ENCODE assay signal across 28 mouse cellular contexts in genomic region chr10:82670205-82670604, GRCm38 (mm10). TPM values are rescaled to one million over a fixed set of nuclear protein-coding genes. Genes with fewer than 3 reads are reported as not detected.
DNase-seq lines count a peak whose midpoint lies in the region; ATAC-seq and TF ChIP-seq lines count a peak whose summit lies in the region.
"Had no signal": no experiment of that assay in that cellular context is flagged by ENCODE, and none has a peak within 500 bp of the region (broad histone marks: within the 10 kb centered on the region; RNA-seq: fewer than 3 reads in every experiment).

No protein-coding gene starts in this region.

- DNase-seq in A20 (ENCODE audit: low read depth, low spot score) = peak; percentile 22
- DNase-seq in retina, embryonic 14.5 days (ENCODE audit: low spot score) = no peak
- no peak for DNase-seq in thymus, postnatal 36 days
- DNase-seq: adrenal gland, postnatal 14 days; B cell, adult 2 months; cerebellum, adult 11-12 months; cerebellum, adult 8-10 months; cerebellum, postnatal 10 days; cerebellum, postnatal 36 days; gastrocnemius, postnatal 10 days; gastrocnemius, postnatal 36 days; heart, adult 18-20 months; heart, postnatal 10 days; heart, postnatal 4 days had no signal

- H3K4me3 ChIP-seq in intestine, postnatal 0 days (ENCODE audit: low read depth, low read length) = no peak overlapping the region
- H3K4me3 ChIP-seq: forebrain, embryonic 10.5 days; forebrain, embryonic 13.5 days; heart, embryonic 12.5 days; heart, embryonic 15.5 days had no signal

- 0 out of 2 replicates have a peak, but pooled peaks cover 4% of the 10 kb centered on the region for H3K27me3 ChIP-seq in intestine, postnatal 0 days (replicated peaks; ENCODE audit: control insufficient read depth, insufficient read depth, low read length)
- H3K27me3 ChIP-seq: CH12.LX; forebrain, embryonic 13.5 days; heart, embryonic 12.5 days; heart, embryonic 15.5 days; Patski had no signal

- no peaks in the 10 kb centered on the region for H3K9me3 ChIP-seq in intestine, postnatal 0 days (ENCODE audit: control insufficient read depth)
- H3K9me3 ChIP-seq: forebrain, embryonic 10.5 days; forebrain, embryonic 13.5 days; G1E; heart, embryonic 12.5 days; heart, embryonic 15.5 days had no signal

- H3K4me2 ChIP-seq in intestine, postnatal 0 days (replicated peaks; ENCODE audit: low read depth) = no peak overlapping the region
- H3K4me2 ChIP-seq: forebrain, embryonic 13.5 days; heart, embryonic 12.5 days; heart, embryonic 15.5 days; hindbrain, embryonic 14.5 days had no signal

- peak; percentile 62 for ATAC-seq in granulocyte monocyte progenitor cell, adult 5-6 weeks (replicated peaks; ENCODE audit: poor library complexity, severe bottlenecking)
- ATAC-seq in megakaryocyte progenitor cell, adult 5-6 weeks (replicated peaks; ENCODE audit: poor library complexity) = peak; percentile 30
- ATAC-seq in intestine, postnatal 0 days = no peak
- ATAC-seq: forebrain, embryonic 13.5 days; forebrain, embryonic 16.5 days; hindbrain, postnatal 0 days; inflammation-experienced regulatory T-cells, adult 6 months; Patski had no signal

- no peak overlapping the region for H3K27ac ChIP-seq in intestine, postnatal 0 days (ENCODE audit: low read depth, low read length)
- H3K27ac ChIP-seq: forebrain, embryonic 10.5 days; forebrain, embryonic 13.5 days; heart, embryonic 15.5 days; hindbrain, embryonic 14.5 days; hindbrain, postnatal 0 days had no signal

- H3K9ac ChIP-seq in intestine, postnatal 0 days (ENCODE audit: low read depth, low read length) = no peak overlapping the region
- H3K9ac ChIP-seq: forebrain, embryonic 13.5 days; heart, embryonic 12.5 days; heart, embryonic 15.5 days; hindbrain, embryonic 14.5 days had no signal

- no peaks in the 10 kb centered on the region for H3K4me1 ChIP-seq in intestine, postnatal 0 days (replicated peaks; ENCODE audit: control insufficient read depth, insufficient read depth, low read length)

- 70% methylated on average over 6 of the region's 6 CpGs for WGBS in intestine, postnatal 0 days

- no peak for TF ChIP-seq CTCF in intestine, postnatal 0 days (IDR thresholded peaks at IDR 0.05; ENCODE audit: low read depth)

- no peaks in the 10 kb centered on the region for H3K36me3 ChIP-seq in intestine, postnatal 0 days (ENCODE audit: control insufficient read depth, insufficient read depth)
- H3K36me3 ChIP-seq: forebrain, embryonic 10.5 days; G1E; heart, embryonic 12.5 days; heart, embryonic 15.5 days had no signal

RNA-seq across cellular contexts. Expression of gene Glt8d2, which starts 20.2 kb away (rescaled TPM):
- total RNA-seq in granulocyte monocyte progenitor cell, adult 5-6 weeks (2014; fragmentation: Nextera tagmentation) = 1.6 TPM in 1 of 2 replicates, not detected in the other
- 1.8 and 2.5 TPM in 2 replicates for total RNA-seq in granulocyte monocyte progenitor cell, adult 5-6 weeks (2017)
- 0.15 and 0.56 TPM in 2 replicates for total RNA-seq in megakaryocyte progenitor cell, adult 5-6 weeks (2015)
- 0.87 and 1.2 TPM in 2 replicates for total RNA-seq in megakaryocyte progenitor cell, adult 5-6 weeks (2017)
- polyA plus RNA-seq in intestine, postnatal 0 days (2015; fragmentation: Nextera tagmentation; extraction: Ambion mirVana) = 1.3 and 1.5 TPM in 2 replicates
- total RNA-seq: CH12.LX had no signal
- polyA plus RNA-seq: G1E had no signal

RNA-seq across cellular contexts. Expression of gene Hcfc2, which starts 25.8 kb away (rescaled TPM):
- total RNA-seq in granulocyte monocyte progenitor cell, adult 5-6 weeks (2014; fragmentation: Nextera tagmentation) = 14.8 and 31.5 TPM in 2 replicates
- total RNA-seq in granulocyte monocyte progenitor cell, adult 5-6 weeks (2017) = 19.6 and 22.1 TPM in 2 replicates
- total RNA-seq in megakaryocyte progenitor cell, adult 5-6 weeks (2015) = 18.2 and 19.6 TPM in 2 replicates
- total RNA-seq in megakaryocyte progenitor cell, adult 5-6 weeks (2017) = 29.9 and 31.5 TPM in 2 replicates
- polyA plus RNA-seq in intestine, postnatal 0 days (2015; fragmentation: Nextera tagmentation; extraction: Ambion mirVana) = 18.9 and 23.3 TPM in 2 replicates

RNA-seq across cellular contexts. Expression of gene Tdg, which starts 40.6 kb away (rescaled TPM):
- 48.9 and 76.4 TPM in 2 replicates for total RNA-seq in granulocyte monocyte progenitor cell, adult 5-6 weeks (2014; fragmentation: Nextera tagmentation)
- total RNA-seq in granulocyte monocyte progenitor cell, adult 5-6 weeks (2017) = 97.3 and 102 TPM in 2 replicates
- total RNA-seq in megakaryocyte progenitor cell, adult 5-6 weeks (2015) = 44.7 and 49.4 TPM in 2 replicates
- 84.1 and 125 TPM in 2 replicates for total RNA-seq in megakaryocyte progenitor cell, adult 5-6 weeks (2017)
- 48.3 and 48.6 TPM in 2 replicates for polyA plus RNA-seq in intestine, postnatal 0 days (2015; fragmentation: Nextera tagmentation; extraction: Ambion mirVana)

RNA-seq across cellular contexts. Expression of gene 1190007I07Rik, which starts 47.2 kb away (rescaled TPM):
- total RNA-seq in granulocyte monocyte progenitor cell, adult 5-6 weeks (2014; fragmentation: Nextera tagmentation) = 67.2 and 73.5 TPM in 2 replicates
- 75.8 and 104 TPM in 2 replicates for total RNA-seq in granulocyte monocyte progenitor cell, adult 5-6 weeks (2017)
- 49.7 and 50.9 TPM in 2 replicates for total RNA-seq in megakaryocyte progenitor cell, adult 5-6 weeks (2015)
- total RNA-seq in megakaryocyte progenitor cell, adult 5-6 weeks (2017) = 70.9 and 103 TPM in 2 replicates
- 39.8 and 42.2 TPM in 2 replicates for polyA plus RNA-seq in intestine, postnatal 0 days (2015; fragmentation: Nextera tagmentation; extraction: Ambion mirVana)
